Comparison of ENCODE assay signal across 8 mouse cellular contexts in genomic region chr9:21091707-21092320, GRCm38 (mm10). TPM values are rescaled to one million over a fixed set of nuclear protein-coding genes. Genes with fewer than 3 reads are reported as not detected.
A peak's percentile ranks its signal among the peaks of the same experiment; 100 is the strongest.
DNase-seq lines count a peak whose midpoint lies in the region; ATAC-seq lines count a peak whose summit lies in the region.

Gm38431 (minus strand) TSS chr9:21091997.
Raver1 (minus strand) TSS chr9:21092008.

- peak within 1 kb of the TSS; percentile 73 for H3K4me2 ChIP-seq in hindbrain, embryonic 11.5 days (replicated peaks; ENCODE audit: low read depth, low read length)

- H3K9ac ChIP-seq in hindbrain, embryonic 11.5 days (ENCODE audit: low read depth, low read length) = peak within 1 kb of the TSS; percentile 83

- H3K36me3 ChIP-seq in hindbrain, embryonic 11.5 days (ENCODE audit: control insufficient read depth, insufficient read depth, low read length) = no peaks in the 10 kb centered on the region

- H3K4me3 ChIP-seq in hindbrain, embryonic 11.5 days (ENCODE audit: low read depth, low read length) = peak within 1 kb of the TSS; percentile 70

- no peaks in the 10 kb centered on the region for H3K27me3 ChIP-seq in hindbrain, embryonic 11.5 days (ENCODE audit: control insufficient read depth, insufficient read depth, low read length)

- peaks cover 5% of the 10 kb centered on the region; the same call in 1 of the 2 replicates for H3K4me1 ChIP-seq in hindbrain, embryonic 11.5 days (replicated peaks; ENCODE audit: control insufficient read depth, insufficient read depth, low read length)

- peak; percentile 99 for DNase-seq in Muller cell, postnatal 12 days (ENCODE audit: inconsistent ontology term)
- peak; percentile 99 for DNase-seq in cerebellum, adult 9-11 months
- peak; percentile 97 to 98 for DNase-seq in frontal cortex, adult 2 months (ENCODE audit: extremely low spot score in 1 of 2, low spot score in 1 of 2)
- peak; percentile 98 for DNase-seq in hindbrain, embryonic 11.5 days (ENCODE audit: low spot score)
- DNase-seq in layer of hippocampus, postnatal 10 days (ENCODE audit: low spot score in 2 of 2) = peak; percentile 94 to 96
- DNase-seq in lung, postnatal 10 days = peak; percentile 99
- peak; percentile 95 for DNase-seq in ovary, postnatal 36 days (ENCODE audit: low spot score)
- DNase-seq in thymus, postnatal 25 days = peak; percentile 97

- no peaks in the 10 kb centered on the region for H3K9me3 ChIP-seq in hindbrain, embryonic 11.5 days (ENCODE audit: control insufficient read depth, low read length)

- H3K27ac ChIP-seq in hindbrain, embryonic 11.5 days (ENCODE audit: low read depth, low read length) = peak within 1 kb of the TSS; percentile 86

- WGBS in hindbrain, embryonic 11.5 days = under 1% methylated on average over 54 of the region's 54 CpGs

- peak; percentile 99 for ATAC-seq in hindbrain, embryonic 11.5 days (ENCODE audit: low FRiP score)

RNA-seq across cellular contexts. Expression of gene Gm38431, which starts in this region (rescaled TPM):
- polyA plus RNA-seq in frontal cortex, adult 2 months (2012; rRNA removed) = 1.4 and 1.7 TPM in 2 replicates
- polyA plus RNA-seq in hindbrain, embryonic 11.5 days (2014; fragmentation: Nextera tagmentation; extraction: Ambion mirVana) = 2.0 and 2.3 TPM in 2 replicates
- 1 to 10 TPM; 2.4 to 3.4 TPM for total RNA-seq in layer of hippocampus, postnatal 10 days (2021)

RNA-seq across cellular contexts. Expression of gene Raver1, which starts in this region (rescaled TPM):
- 27.9 and 28.2 TPM in 2 replicates for polyA plus RNA-seq in frontal cortex, adult 2 months (2012; rRNA removed)
- polyA plus RNA-seq in hindbrain, embryonic 11.5 days (2014; fragmentation: Nextera tagmentation; extraction: Ambion mirVana) = 60.2 and 60.7 TPM in 2 replicates
- 10 to 100 TPM; 36.1 to 37.6 TPM for total RNA-seq in layer of hippocampus, postnatal 10 days (2021)

Comparison
In these comparisons a context has a peak if more than half of its experiments do, and no peak if none do; other contexts are left out.
1. Peak in every context shown above with its lines: DNase-seq, ATAC-seq, H3K4me3 ChIP-seq and H3K27ac ChIP-seq.